Mouse (Mus musculus): ENCODE measurements around the gene Htr5a. TPM values are rescaled to one million over a fixed set of nuclear protein-coding genes. Genes with fewer than 3 reads are reported as not detected.
A peak's percentile ranks its signal among the peaks of the same experiment; 100 is the strongest.

The Htr5a gene
- polyA plus RNA-seq, 1 experiment from 2014 or later, result not detected

DNA sequence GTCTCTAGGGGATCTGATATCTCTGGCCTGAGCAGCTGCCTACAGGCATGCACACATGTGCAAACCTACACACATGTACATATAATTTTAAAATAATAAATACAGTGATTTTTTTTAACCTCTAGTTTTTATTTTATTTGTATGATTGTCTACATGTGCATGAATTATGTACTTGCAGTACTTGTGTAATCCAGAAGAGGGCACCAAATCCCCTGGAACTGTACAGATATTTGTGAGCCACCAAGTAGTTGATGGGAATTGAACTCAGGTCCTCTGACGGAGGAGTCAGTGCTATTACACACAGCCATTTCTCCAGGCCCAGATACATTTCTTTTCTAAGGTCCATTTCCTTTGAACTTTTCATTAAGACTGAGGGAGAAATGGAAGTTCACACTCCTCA lies 12.3 kb downstream of the Htr5a start:
- Histone ChIP-seq H3K4me1 (no peaks in the 10 kb centered on the region), H3K27ac (no peak overlapping the region), H3K9ac (no peak overlapping the region), H3K4me2 (no peak overlapping the region), H3K9me3 (replicated peaks) (no peaks in the 10 kb centered on the region), H3K36me3 (no peaks in the 10 kb centered on the region), H3K27me3 (no peaks in the 10 kb centered on the region), H3K4me3 (replicated peaks) (no peak overlapping the region)
- WGBS, result 60% methylated on average over 1 of the region's 1 CpGs
- no peak for ATAC-seq (replicated peaks; ENCODE audit: low FRiP score)

DNA sequence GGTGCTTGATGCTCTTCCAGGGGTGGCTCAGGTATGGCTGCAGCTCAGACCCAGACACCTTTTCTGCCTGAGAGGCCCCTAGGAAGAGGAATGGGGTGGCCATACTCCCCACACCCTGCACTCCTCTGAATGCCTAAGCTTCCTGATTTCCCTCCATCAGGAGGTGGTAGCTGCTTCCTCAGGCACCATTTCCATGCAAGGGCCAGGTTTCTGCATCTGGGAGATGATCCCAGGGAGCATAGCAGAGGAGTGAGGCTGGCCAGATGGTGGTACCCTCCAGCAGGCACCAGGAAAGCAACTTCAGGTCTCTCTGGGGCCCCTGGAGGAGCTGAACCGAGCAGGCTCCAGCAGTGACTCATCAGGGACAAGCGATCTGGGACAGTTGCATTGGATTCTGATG lies 13.8 kb downstream of the Htr5a start:
- no peak overlapping the region for H3K9ac ChIP-seq
- no peak for ATAC-seq (replicated peaks; ENCODE audit: low FRiP score)
- no peaks in the 10 kb centered on the region for H3K9me3 ChIP-seq (replicated peaks)
- no peaks in the 10 kb centered on the region for H3K27me3 ChIP-seq
- no peaks in the 10 kb centered on the region for H3K4me1 ChIP-seq
- no peaks in the 10 kb centered on the region for H3K36me3 ChIP-seq
- H3K4me3 ChIP-seq (replicated peaks), result no peak overlapping the region
- H3K27ac ChIP-seq, result no peak overlapping the region
- no peak overlapping the region for H3K4me2 ChIP-seq
- 85% methylated on average over 2 of the region's 2 CpGs for WGBS

DNA sequence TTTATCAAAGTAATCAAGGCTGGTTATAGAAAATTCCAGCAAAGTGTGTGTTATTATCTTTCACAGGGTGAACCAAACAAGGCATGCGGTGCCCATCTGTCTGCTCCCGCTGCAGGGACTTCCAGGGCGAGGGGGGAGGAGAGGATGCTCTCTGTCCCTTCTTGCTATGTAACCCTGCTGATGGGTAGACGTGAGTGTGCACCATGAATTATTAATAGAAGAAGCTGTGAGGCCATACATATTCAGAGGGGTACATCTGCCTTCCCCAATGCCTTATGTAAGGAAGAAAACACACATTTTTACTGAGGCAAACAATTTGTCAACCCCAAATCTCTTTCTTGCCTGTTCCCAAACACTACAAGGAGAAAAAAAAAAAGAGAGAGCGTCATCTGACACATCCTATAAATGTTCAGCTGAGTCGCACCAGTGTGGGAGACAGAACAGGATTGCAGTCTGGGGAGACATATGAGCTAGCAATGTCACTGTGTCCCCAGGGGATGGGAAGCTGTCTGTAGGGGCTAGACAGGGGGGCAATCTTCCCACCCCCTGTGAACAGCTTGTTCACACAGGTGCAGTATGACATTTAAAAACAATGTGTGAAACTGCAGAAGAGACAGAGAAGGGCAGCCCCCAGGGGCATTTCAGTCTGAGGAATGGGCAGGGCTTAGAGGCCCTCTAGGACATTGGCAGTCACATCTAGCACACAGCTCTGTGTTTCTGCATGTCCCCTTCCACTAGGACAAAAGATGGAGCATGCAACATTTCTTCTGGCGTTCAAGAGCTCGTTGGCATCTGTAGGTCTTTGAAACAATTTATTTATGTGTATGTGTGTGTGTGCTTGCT lies 31.5 kb downstream of the Htr5a start:
- Histone ChIP-seq H3K4me2 (no peak overlapping the region), H3K27ac (no peak overlapping the region), H3K4me3 (replicated peaks) (no peak overlapping the region), H3K27me3 (no peaks in the 10 kb centered on the region), H3K9me3 (replicated peaks) (no peaks in the 10 kb centered on the region), H3K36me3 (no peaks in the 10 kb centered on the region), H3K4me1 (no peaks in the 10 kb centered on the region), H3K9ac (no peak overlapping the region)
- no peak for ATAC-seq (replicated peaks; ENCODE audit: low FRiP score)
- 52% methylated on average over 8 of the region's 8 CpGs for WGBS

DNA sequence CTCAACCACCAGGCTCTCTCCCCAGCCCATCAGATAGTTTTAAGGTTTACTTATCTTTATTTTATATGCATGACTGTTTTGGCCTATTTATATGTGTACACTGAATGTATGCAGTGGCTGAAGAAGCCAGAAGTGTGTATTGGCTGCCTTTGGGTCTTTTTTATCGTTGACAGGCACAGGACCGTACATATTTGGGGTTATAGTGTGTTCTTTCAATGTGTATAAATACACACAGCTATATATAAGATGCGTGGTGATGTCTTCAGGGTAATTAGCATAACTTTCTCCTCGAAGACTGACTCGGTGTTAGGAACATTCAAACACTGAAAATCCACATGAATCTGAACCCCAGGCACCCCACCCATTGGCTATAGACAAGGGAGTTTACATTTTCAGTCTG lies 32.3 kb downstream of the Htr5a start:
- no peak for ATAC-seq (replicated peaks; ENCODE audit: low FRiP score)
- Histone ChIP-seq H3K27ac (no peak overlapping the region), H3K9ac (no peak overlapping the region), H3K4me3 (replicated peaks) (no peak overlapping the region), H3K36me3 (no peaks in the 10 kb centered on the region), H3K9me3 (replicated peaks) (no peaks in the 10 kb centered on the region), H3K27me3 (no peaks in the 10 kb centered on the region), H3K4me1 (no peaks in the 10 kb centered on the region), H3K4me2 (no peak overlapping the region)
- WGBS, result 89% methylated on average over 5 of the region's 5 CpGs

DNA sequence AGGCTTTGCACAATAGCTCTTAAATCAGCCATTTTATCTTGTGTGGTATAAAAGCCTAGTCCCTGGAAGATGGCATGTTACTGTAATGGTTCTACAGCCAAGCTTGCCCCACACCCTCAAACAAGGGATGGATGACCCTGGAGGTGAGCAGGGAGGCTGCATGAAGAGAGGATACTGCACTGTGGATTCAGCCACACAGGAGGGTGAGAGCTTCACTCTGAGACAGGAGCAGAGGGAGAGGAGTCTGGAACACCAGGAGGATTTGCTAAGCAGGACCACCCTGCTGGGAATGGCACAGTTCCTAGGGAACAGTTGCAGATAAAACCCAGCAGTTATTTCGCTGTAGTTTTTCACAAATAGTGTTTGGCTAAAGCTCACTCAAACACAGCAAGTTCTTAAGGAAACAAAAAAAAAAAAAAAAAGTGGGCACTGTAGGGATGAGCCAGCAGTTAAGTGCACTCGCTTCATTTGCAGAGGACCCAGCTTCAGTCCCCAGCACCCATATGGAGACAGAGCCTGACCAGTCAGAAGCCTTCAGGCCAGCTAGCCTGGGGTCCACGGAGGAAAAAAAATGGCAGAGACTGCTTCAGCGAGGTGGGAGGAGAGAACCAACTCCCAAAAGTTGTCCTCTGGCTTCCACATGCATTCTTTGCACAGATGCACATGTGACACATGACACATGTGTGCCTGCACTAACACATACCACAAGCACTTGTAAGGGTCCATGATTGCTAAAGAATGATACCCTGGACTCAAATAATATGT lies 33.6 kb downstream of the Htr5a start:
- H3K9ac ChIP-seq, result no peak overlapping the region
- no peaks in the 10 kb centered on the region for H3K36me3 ChIP-seq
- H3K4me2 ChIP-seq, result no peak overlapping the region
- H3K27ac ChIP-seq, result no peak overlapping the region
- no peak for ATAC-seq (replicated peaks; ENCODE audit: low FRiP score)
- H3K27me3 ChIP-seq, result no peaks in the 10 kb centered on the region
- 74% methylated on average over 4 of the region's 4 CpGs for WGBS
- 0 out of 2 replicates have a peak, but pooled peaks cover 6% of the 10 kb centered on the region for H3K4me1 ChIP-seq
- no peak overlapping the region for H3K4me3 ChIP-seq (replicated peaks)
- H3K9me3 ChIP-seq (replicated peaks), result no peaks in the 10 kb centered on the region

DNA sequence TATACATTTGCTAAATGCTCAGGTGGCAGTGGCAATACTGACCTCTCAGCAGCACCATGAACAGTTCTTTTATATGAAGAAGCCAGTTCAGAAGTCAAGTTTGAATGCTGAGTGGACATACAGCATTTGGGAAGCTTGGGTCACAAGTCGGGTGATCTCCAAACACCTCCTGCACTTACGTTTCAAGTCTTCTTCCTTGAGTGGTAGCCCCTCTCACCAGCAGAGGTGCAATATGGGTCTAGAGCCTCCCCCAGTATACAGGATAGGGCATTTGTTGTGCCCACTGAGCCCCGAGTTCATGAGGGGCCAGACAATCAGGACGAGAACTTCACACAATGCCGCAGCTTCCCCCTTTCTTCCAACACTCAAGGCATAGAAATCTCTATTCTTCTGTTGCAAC lies 36.4 kb downstream of the Htr5a start:
- H3K4me3 ChIP-seq (replicated peaks), result no peak overlapping the region
- no peak overlapping the region for H3K27ac ChIP-seq
- 0 out of 2 replicates have a peak, but pooled peaks cover 10% of the 10 kb centered on the region for H3K4me1 ChIP-seq
- H3K4me2 ChIP-seq, result no peak overlapping the region
- H3K9ac ChIP-seq, result no peak overlapping the region
- H3K36me3 ChIP-seq, result no peaks in the 10 kb centered on the region
- ATAC-seq (replicated peaks; ENCODE audit: low FRiP score), result no peak
- H3K9me3 ChIP-seq (replicated peaks), result no peaks in the 10 kb centered on the region
- 85% methylated on average over 5 of the region's 5 CpGs for WGBS
- H3K27me3 ChIP-seq, result no peaks in the 10 kb centered on the region

DNA sequence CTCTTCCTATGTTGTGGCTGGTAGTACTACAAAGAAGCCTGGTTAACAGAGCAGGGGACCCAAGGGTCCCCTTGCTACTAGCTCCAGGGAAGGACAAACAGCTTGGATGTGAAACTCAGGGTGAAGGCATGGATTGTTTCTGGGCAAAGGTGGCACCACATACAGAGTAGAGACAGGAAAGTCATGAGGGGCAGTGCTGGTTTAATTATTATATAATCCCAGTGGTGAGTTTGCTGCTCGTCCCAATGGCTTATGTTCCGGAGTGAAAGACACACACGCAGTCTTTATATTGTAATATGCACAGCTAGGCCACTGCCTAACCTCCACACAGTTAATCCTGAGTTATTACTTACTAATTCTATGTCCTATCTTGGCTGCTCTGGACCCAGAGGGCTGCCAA lies 37.8 kb downstream of the Htr5a start:
- 0 out of 2 replicates have a peak, but pooled peaks cover 10% of the 10 kb centered on the region for H3K4me1 ChIP-seq
- H3K27me3 ChIP-seq, result no peaks in the 10 kb centered on the region
- H3K27ac ChIP-seq, result peak overlapping the region; percentile 41; the same call in 1 of the 2 replicates
- 0 out of 2 replicates have a peak, but pooled peaks have one; percentile 22 for ATAC-seq (replicated peaks; ENCODE audit: low FRiP score)
- no peak overlapping the region for H3K4me2 ChIP-seq
- no peaks in the 10 kb centered on the region for H3K36me3 ChIP-seq
- WGBS, result 75% methylated on average over 3 of the region's 3 CpGs
- no peak overlapping the region for H3K9ac ChIP-seq
- no peaks in the 10 kb centered on the region for H3K9me3 ChIP-seq (replicated peaks)
- H3K4me3 ChIP-seq (replicated peaks), result no peak overlapping the region

DNA sequence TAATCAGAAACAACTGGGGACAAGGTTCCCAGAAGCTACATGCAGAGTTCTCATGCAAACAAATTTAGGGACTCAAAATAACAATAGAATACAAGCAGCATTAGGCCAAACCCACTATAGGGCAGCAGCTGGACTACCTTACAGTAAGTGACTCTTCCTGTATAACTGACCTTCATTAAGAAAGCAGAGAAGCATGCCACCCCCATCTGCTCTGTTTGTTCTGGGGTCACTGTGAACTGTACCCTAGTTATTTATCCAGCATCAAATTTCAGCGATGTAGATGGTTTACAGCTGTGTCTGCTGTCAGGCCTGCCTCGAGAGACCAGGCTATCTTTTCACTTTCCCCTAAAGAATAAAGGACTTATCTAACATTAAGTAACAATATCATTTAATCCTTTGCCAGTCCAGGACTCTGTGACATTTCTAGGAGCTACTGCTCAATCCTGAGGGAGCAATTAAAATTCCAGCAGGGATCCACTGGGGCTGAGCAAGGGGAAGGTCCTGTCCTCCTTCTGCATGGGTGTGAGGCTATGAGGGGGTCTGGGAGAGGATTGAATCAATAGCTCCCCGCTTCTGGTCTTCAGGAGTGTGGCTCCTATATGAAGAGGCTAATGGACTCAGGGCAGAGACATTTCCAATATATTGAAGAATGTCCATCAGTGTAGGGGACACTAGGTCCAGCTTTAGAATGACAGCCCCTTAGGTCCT lies 38.5 kb downstream of the Htr5a start:
- WGBS, result 34% methylated on average over 3 of the region's 3 CpGs
- peak; percentile 89; the same call in 1 of the 2 replicates for ATAC-seq (replicated peaks; ENCODE audit: low FRiP score)
- H3K9me3 ChIP-seq (replicated peaks), result no peaks in the 10 kb centered on the region

DNA sequence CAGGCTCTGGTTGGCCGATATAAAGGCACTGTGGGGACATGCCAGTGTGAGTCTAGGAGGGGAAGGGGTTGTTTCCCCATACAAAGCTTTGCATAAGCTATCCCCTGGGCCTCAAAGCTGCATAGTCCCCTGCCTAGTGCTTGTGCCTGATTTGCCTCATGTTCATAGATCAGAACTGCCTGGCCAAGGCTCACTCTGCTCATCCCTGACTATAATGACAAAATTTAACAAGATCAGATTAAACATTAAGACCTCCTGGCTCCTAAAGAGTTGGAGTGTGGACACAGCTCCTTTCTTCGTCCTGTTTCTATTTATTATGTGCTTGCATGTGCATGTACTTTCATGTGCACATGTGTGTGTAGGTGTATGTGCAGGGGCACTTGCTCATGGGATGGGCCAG lies 39.3 kb downstream of the Htr5a start:
- H3K4me2 ChIP-seq, result no peak overlapping the region
- H3K4me1 ChIP-seq, result 0 out of 2 replicates have a peak, but pooled peaks cover 10% of the 10 kb centered on the region
- H3K9me3 ChIP-seq (replicated peaks), result no peaks in the 10 kb centered on the region
- no peak overlapping the region for H3K27ac ChIP-seq
- no peak overlapping the region for H3K9ac ChIP-seq
- H3K27me3 ChIP-seq, result no peaks in the 10 kb centered on the region
- H3K4me3 ChIP-seq (replicated peaks), result no peak overlapping the region
- no peaks in the 10 kb centered on the region for H3K36me3 ChIP-seq
- WGBS, result 75% methylated on average over 2 of the region's 2 CpGs
- no peak for ATAC-seq (replicated peaks; ENCODE audit: low FRiP score)

More for the DNA sequence above, 38.5 kb downstream of the Htr5a start:
- Histone ChIP-seq H3K9ac (no peak overlapping the region), H3K4me2 (no peak overlapping the region), H3K4me3 (replicated peaks) (no peak overlapping the region), H3K36me3 (no peaks in the 10 kb centered on the region), H3K27me3 (no peaks in the 10 kb centered on the region), H3K4me1 (0 out of 2 replicates have a peak, but pooled peaks cover 10% of the 10 kb centered on the region), H3K27ac (peak overlapping the region; percentile 41)

DNA sequence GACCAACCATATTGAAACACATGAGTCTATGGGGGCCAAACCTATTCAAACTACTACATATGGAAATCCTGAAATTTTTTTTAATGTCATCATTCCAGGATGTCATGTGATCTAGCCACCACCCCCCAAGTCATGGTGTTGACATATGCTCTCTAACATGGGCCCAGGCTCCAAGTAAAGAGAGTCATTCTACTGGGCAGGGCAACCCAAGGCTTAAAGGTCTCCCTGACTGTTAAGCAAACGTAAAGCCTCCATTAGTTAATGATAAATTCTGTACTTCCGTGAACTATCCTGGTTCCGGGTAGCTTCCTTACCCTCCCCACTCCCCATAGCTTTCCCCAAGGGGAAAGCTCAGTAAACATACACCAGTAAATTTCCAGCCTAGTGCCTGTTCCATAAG lies 46.1 kb downstream of the Htr5a start:
- no peak overlapping the region for H3K4me2 ChIP-seq
- ATAC-seq (replicated peaks; ENCODE audit: low FRiP score), result no peak
- no peak overlapping the region for H3K27ac ChIP-seq
- no peaks in the 10 kb centered on the region for H3K9me3 ChIP-seq (replicated peaks)
- no peak overlapping the region for H3K4me3 ChIP-seq (replicated peaks)
- no peaks in the 10 kb centered on the region for H3K36me3 ChIP-seq
- no peaks in the 10 kb centered on the region for H3K4me1 ChIP-seq
- WGBS, result 72% methylated on average over 3 of the region's 3 CpGs
- no peaks in the 10 kb centered on the region for H3K27me3 ChIP-seq
- H3K9ac ChIP-seq, result no peak overlapping the region

DNA sequence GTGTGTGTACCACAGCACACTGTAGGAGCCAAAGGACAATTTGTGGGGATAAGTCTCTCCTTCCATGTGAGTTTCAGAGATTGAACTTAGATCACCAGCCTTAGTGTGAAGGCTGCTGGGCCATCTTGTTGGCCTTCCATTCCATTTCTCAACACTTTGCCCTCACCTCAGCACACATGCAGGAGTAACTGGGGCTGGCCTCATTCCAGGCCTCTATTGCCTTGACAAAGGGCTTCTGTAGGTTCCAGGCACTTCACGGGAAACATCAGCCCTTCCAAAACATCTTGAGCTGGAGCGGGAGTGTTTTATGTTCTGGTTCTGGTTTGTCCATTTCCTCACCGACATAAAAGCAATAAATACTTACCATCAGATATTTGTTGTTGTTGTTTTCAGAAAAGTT lies 54.0 kb downstream of the Htr5a start:
- no peaks in the 10 kb centered on the region for H3K9me3 ChIP-seq (replicated peaks)
- H3K4me2 ChIP-seq, result no peak overlapping the region
- no peaks in the 10 kb centered on the region for H3K4me1 ChIP-seq
- H3K9ac ChIP-seq, result no peak overlapping the region
- no peak overlapping the region for H3K4me3 ChIP-seq (replicated peaks)
- no peaks in the 10 kb centered on the region for H3K27me3 ChIP-seq
- no peaks in the 10 kb centered on the region for H3K36me3 ChIP-seq
- 79% methylated on average over 3 of the region's 3 CpGs for WGBS
- H3K27ac ChIP-seq, result no peak overlapping the region
- no peak for ATAC-seq (replicated peaks; ENCODE audit: low FRiP score)

DNA sequence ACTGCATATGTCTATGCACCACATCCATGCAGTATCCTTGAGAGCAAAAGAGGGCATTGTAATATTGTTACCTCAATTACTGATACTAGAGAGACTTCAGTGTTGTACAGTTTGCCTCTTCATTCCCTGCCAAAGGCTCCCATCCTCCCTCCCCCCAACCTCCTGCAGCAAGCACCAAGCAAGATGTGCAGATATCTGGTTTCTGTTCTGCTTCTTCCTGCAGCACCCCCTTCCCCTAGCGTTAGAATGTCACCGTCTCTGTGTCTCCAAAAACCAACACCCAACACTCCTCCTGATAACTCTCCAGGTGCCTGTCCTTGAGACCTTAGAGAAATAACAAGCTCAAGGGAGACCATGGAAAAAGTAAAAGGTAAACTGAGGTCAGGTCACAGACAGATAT lies 57.8 kb downstream of the Htr5a start:
- H3K27me3 ChIP-seq, result no peaks in the 10 kb centered on the region

More for the DNA sequence above, 57.8 kb downstream of the Htr5a start:
- Histone ChIP-seq H3K9ac (no peak overlapping the region), H3K4me3 (replicated peaks) (no peak overlapping the region), H3K36me3 (no peaks in the 10 kb centered on the region), H3K9me3 (replicated peaks) (no peaks in the 10 kb centered on the region), H3K4me1 (no peaks in the 10 kb centered on the region), H3K27ac (no peak overlapping the region), H3K4me2 (no peak overlapping the region)
- 59% methylated on average over 2 of the region's 2 CpGs for WGBS
- no peak for ATAC-seq (replicated peaks; ENCODE audit: low FRiP score)

Measured in kidney, embryonic 15.5 days (tissue).